Comparison of ENCODE assay signal across 12 mouse cellular contexts in the genomic region with DNA sequence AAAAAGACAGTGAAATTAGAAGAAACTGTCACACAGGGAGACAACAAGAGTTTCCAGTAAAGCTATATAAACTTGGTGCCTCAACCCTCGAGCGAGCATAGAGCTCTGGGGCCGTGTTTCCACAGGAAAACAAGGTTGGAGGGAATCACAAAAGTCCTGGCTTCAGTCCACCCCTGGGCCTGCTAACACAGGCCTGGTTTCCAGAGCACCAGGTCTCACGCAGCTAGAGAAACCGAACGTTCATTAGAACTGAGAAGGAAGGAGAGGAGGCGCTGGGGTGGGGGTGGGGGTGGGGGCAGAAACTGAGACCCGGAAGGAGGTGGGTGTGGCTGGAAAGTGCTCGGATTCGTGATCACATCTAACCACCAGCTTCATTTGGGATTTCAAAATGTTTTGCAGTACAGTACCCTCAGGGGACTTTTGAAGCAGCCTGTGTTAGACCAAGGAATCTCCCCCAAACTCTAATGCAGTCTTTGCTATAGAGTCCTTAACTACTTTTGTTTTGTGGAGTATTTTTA.
DNase-seq lines count a peak whose midpoint lies in the region; ATAC-seq lines count a peak whose summit lies in the region.
"Had no signal": no experiment of that assay in that cellular context is flagged by ENCODE, and none has a peak within 500 bp of the region (broad histone marks: within the 10 kb centered on the region; RNA-seq: fewer than 3 reads in every experiment).

No protein-coding gene starts in this region.

- no peaks in the 10 kb centered on the region for H3K27me3 ChIP-seq in heart, embryonic 10.5 days (ENCODE audit: insufficient read depth, poor library complexity, severe bottlenecking)
- no peaks in the 10 kb centered on the region for H3K27me3 ChIP-seq in embryonic facial prominence, embryonic 13.5 days
- no peaks in the 10 kb centered on the region for H3K27me3 ChIP-seq in kidney, embryonic 16.5 days (ENCODE audit: insufficient read depth, low read length)

- H3K9me3 ChIP-seq in heart, embryonic 10.5 days: no peaks in the 10 kb centered on the region
- no peaks in the 10 kb centered on the region for H3K9me3 ChIP-seq in embryonic facial prominence, embryonic 13.5 days
- H3K9me3 ChIP-seq in kidney, embryonic 16.5 days (ENCODE audit: low read length): no peaks in the 10 kb centered on the region
- H3K9me3 ChIP-seq: forebrain, embryonic 10.5 days had no signal

- H3K36me3 ChIP-seq in heart, embryonic 10.5 days: no peaks in the 10 kb centered on the region
- H3K36me3 ChIP-seq in embryonic facial prominence, embryonic 13.5 days: no peaks in the 10 kb centered on the region
- no peaks in the 10 kb centered on the region for H3K36me3 ChIP-seq in kidney, embryonic 16.5 days (ENCODE audit: insufficient read depth, low read length)
- H3K36me3 ChIP-seq: forebrain, embryonic 10.5 days had no signal

- 0 out of 2 replicates have a peak overlapping the region, but pooled peaks have one; percentile 22 for H3K27ac ChIP-seq in heart, embryonic 10.5 days
- H3K27ac ChIP-seq in embryonic facial prominence, embryonic 13.5 days: peak overlapping the region; percentile 68
- no peak overlapping the region for H3K27ac ChIP-seq in kidney, embryonic 16.5 days (ENCODE audit: low read length)
- H3K27ac ChIP-seq: forebrain, embryonic 10.5 days; kidney, postnatal 0 days had no signal

- H3K4me3 ChIP-seq in heart, embryonic 10.5 days: no peak overlapping the region
- no peak overlapping the region for H3K4me3 ChIP-seq in embryonic facial prominence, embryonic 13.5 days
- no peak overlapping the region for H3K4me3 ChIP-seq in kidney, embryonic 16.5 days (ENCODE audit: low read length)
- H3K4me3 ChIP-seq: forebrain, embryonic 10.5 days had no signal

- peaks cover 27% of the 10 kb centered on the region for H3K4me1 ChIP-seq in heart, embryonic 10.5 days
- peaks cover 42% of the 10 kb centered on the region for H3K4me1 ChIP-seq in embryonic facial prominence, embryonic 13.5 days
- H3K4me1 ChIP-seq in kidney, embryonic 16.5 days (ENCODE audit: insufficient read depth, low read length): no peaks in the 10 kb centered on the region

- no peak for DNase-seq in heart, embryonic 10.5 days (ENCODE audit: low spot score)
- DNase-seq in heart, adult 9 months (ENCODE audit: low spot score in 2 of 2): no peak
- peak; percentile 23 to 31 for DNase-seq in B cell, adult 2 months
- DNase-seq in lung, postnatal 14 days: peak; percentile 39
- DNase-seq in urinary bladder, postnatal 25 days (ENCODE audit: low spot score): no peak
- no peak for DNase-seq in retina, postnatal 1 day
- DNase-seq: gastrocnemius, postnatal 36 days; thymus, adult 2 months had no signal

- 45% methylated on average over 10 of the region's 10 CpGs for WGBS in heart, embryonic 10.5 days
- 19% methylated on average over 10 of the region's 10 CpGs for WGBS in embryonic facial prominence, embryonic 13.5 days
- WGBS in kidney, embryonic 16.5 days: 44% methylated on average over 9 of the region's 10 CpGs

- ATAC-seq in embryonic facial prominence, embryonic 13.5 days (ENCODE audit: insufficient number of reproducible peaks, insufficient read depth, low FRiP score, low TSS enrichment, low read depth): no peak
- no peak for ATAC-seq in kidney, embryonic 16.5 days (ENCODE audit: low FRiP score, low TSS enrichment)

- H3K4me2 ChIP-seq in embryonic facial prominence, embryonic 13.5 days: no peak overlapping the region
- no peak overlapping the region for H3K4me2 ChIP-seq in kidney, embryonic 16.5 days (replicated peaks; ENCODE audit: low read depth, low read length)

- H3K9ac ChIP-seq in embryonic facial prominence, embryonic 13.5 days: no peak overlapping the region
- no peak overlapping the region for H3K9ac ChIP-seq in kidney, embryonic 16.5 days (replicated peaks; ENCODE audit: low read length)

Comparison
In these comparisons a context has a peak if more than half of its experiments do, and no peak if none do; other contexts are left out.
1. DNase-seq: peak in B cell, adult 2 months (2 of 2) and lung, postnatal 14 days (single experiment); none in heart, embryonic 10.5 days (single experiment), heart, adult 9 months (0 of 2), urinary bladder, postnatal 25 days (single experiment) and retina, postnatal 1 day (single experiment).